Mouse (Mus musculus) kidney, embryonic 15.5 days (tissue): Measurements from ENCODE around the gene Ankrd22. TPM values are rescaled to one million over a fixed set of nuclear protein-coding genes. Genes with fewer than 3 reads are reported as not detected.

ENCODE experiments used
- polyA plus RNA-seq: library from polyadenylated mRNA; unstranded; fragments of >200 nt; fragmentation: Nextera tagmentation; extraction: Ambion mirVana; gene quantifications from 2 replicates; pipeline ENCODE4 v1.2.1, GENCODE M21; 2015

Gene Ankrd22
- polyA plus RNA-seq, 1 experiment from 2014 or later = 0.08 TPM

Other genes starting within 250 kb of the Ankrd22 start
- 0.10 TPM in 1 of 2 replicates, not detected in the other for gene Lipf, start 204.9 kb downstream of the Ankrd22 start, polyA plus RNA-seq
- not detected in 2 replicates for gene Lipk, start 157.8 kb downstream of the Ankrd22 start, polyA plus RNA-seq
- not detected in 2 replicates for gene Lipn, start 98.7 kb downstream of the Ankrd22 start, polyA plus RNA-seq
- 0.19 TPM in 1 of 2 replicates, not detected in the other for gene Lipm, start 65.1 kb downstream of the Ankrd22 start, polyA plus RNA-seq
- gene Stambpl1, start 26.2 kb upstream of the Ankrd22 start, polyA plus RNA-seq = 4.3 and 5.0 TPM in 2 replicates
- 212 and 464 TPM in 2 replicates for gene Acta2, start 89.5 kb upstream of the Ankrd22 start, polyA plus RNA-seq
- gene Fas, start 124.6 kb upstream of the Ankrd22 start, polyA plus RNA-seq = 2.5 and 3.3 TPM in 2 replicates